Mouse (Mus musculus): ENCODE results near the gene Runx3.

Runx3 gene

GRCm38 (mm10) chr4:135221632-135222407 is 101.4 kb downstream of the Runx3 start:
- no peak for DNase-seq

GRCm38 (mm10) chr4:135223808-135224207 is 103.4 kb downstream of the Runx3 start:
- no peak for DNase-seq

- DNase-seq, result no peak
Observed at GRCm38 (mm10) chr4:135226008-135226667, 105.7 kb downstream of the Runx3 start.
